Mouse (Mus musculus) spleen, postnatal 36 days (tissue): Measurements from ENCODE around the gene Plau.

ENCODE experiments used
- DNase-seq, 2 experiments: peaks; one replicate each; pipeline ENCODE4 v3.0.0; 2022; ENCODE audit warnings: low spot score in 2 of 2, mixed read lengths in 1 of 2

The Plau gene

GRCm38 (mm10) chr14:20806116-20806840, 30.2 kb upstream of the Plau start:
- no peak for DNase-seq

- DNase-seq: no peak
Observed at GRCm38 (mm10) chr14:20809349-20809748, 27.1 kb upstream of the Plau start.

GRCm38 (mm10) chr14:20809820-20810219, 26.6 kb upstream of the Plau start:
- no peak for DNase-seq

- DNase-seq: no peak
Observed at GRCm38 (mm10) chr14:20811236-20811635, 25.2 kb upstream of the Plau start.

GRCm38 (mm10) chr14:20811779-20812406, 24.6 kb upstream of the Plau start:
- DNase-seq: no peak

- DNase-seq: no peak
Observed at GRCm38 (mm10) chr14:20815448-20815847, 21.0 kb upstream of the Plau start.

- DNase-seq: no peak
Observed at GRCm38 (mm10) chr14:20824517-20824916, 11.9 kb upstream of the Plau start.

GRCm38 (mm10) chr14:20825516-20825915, 10.9 kb upstream of the Plau start:
- DNase-seq: no peak

GRCm38 (mm10) chr14:20827061-20827460, 9.4 kb upstream of the Plau start:
- no peak for DNase-seq

GRCm38 (mm10) chr14:20827491-20827890, 9.0 kb upstream of the Plau start:
- no peak for DNase-seq

- DNase-seq: no peak
Observed at GRCm38 (mm10) chr14:20828524-20828923, 7.9 kb upstream of the Plau start.

GRCm38 (mm10) chr14:20829523-20830366, 6.7 kb upstream of the Plau start:
- peak; percentile 35 to 58 for DNase-seq

- DNase-seq: no peak
Observed at GRCm38 (mm10) chr14:20831141-20831910, 5.1 kb upstream of the Plau start.

GRCm38 (mm10) chr14:20831915-20832314, 4.5 kb upstream of the Plau start:
- no peak for DNase-seq

- DNase-seq: no peak
Observed at GRCm38 (mm10) chr14:20833525-20833924, 2.9 kb upstream of the Plau start.

- DNase-seq: no peak
Observed at GRCm38 (mm10) chr14:20834136-20834535, 2.3 kb upstream of the Plau start.

- DNase-seq: no peak
Observed at GRCm38 (mm10) chr14:20836905-20837376, 481 bp downstream of the Plau start.

GRCm38 (mm10) chr14:20837681-20838080, 1.2 kb downstream of the Plau start:
- DNase-seq: no peak

- no peak for DNase-seq
Observed at GRCm38 (mm10) chr14:20841526-20841925, 5.1 kb downstream of the Plau start.

- DNase-seq: no peak
Observed at GRCm38 (mm10) chr14:20842629-20843028, 6.2 kb downstream of the Plau start.

- DNase-seq: no peak
Observed at GRCm38 (mm10) chr14:20844126-20844525, 7.7 kb downstream of the Plau start.
